Mouse (Mus musculus): ENCODE measurements around the gene Sh3d21.

DNA sequence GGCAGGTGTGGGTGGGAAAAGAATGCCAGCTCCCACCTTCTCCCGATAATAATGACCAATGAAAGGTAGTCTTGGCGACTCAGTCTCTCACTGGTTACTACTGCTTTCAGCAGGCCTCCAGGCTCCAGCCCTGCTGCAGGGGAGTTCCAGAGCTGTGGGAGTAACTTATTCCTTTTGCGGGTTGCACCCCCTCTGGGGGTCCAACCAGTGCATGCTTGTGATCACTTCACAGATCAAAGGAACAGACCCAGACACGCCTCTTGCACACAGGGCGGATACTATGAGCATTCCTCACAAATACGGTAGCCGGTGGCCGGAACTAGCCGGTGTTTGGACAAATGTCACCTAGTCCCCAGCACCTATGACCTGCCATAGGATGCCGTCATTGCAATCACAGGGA, 13.5 kb downstream of the Sh3d21 start:
- TF ChIP-seq CTCF (conservative IDR thresholded peaks at IDR 0.05; ENCODE audit: insufficient read depth, insufficient read length, low read depth, low read length) (no peak), POLR2A (IDR thresholded peaks at IDR 0.05; ENCODE audit: low read depth, low read length) (no peak)

All from kidney, adult 2 months (tissue).